Mouse (Mus musculus) embryonic facial prominence, embryonic 14.5 days (tissue): ENCODE results near the gene Gm28048. TPM values are rescaled to one million over a fixed set of nuclear protein-coding genes. Genes with fewer than 3 reads are reported as not detected.

Experiments
- ATAC-seq: fragments of 200-750 bp; cut with Nextera tagmentation; 2 replicates; pipeline ENCODE4 v1.8.0; 2017; ENCODE audit warnings: low read depth, moderate number of reproducible peaks, moderate TSS enrichment
- DNase-seq: peaks from one replicate; pipeline ENCODE4 v3.0.0-alpha.2; 2015; ENCODE audit warnings: low spot score
- H3K27ac ChIP-seq: fragments of 300-500 bp; sonication (generic); replicated peaks from 2 replicates; pipeline ENCODE4 v1.5.1; 2014; ENCODE audit warnings: low read depth, mild to moderate bottlenecking, low read length, moderate library complexity
- H3K27me3 ChIP-seq: fragments of 300-500 bp; sonication (generic); replicated peaks from 2 replicates; pipeline ENCODE4 v1.6.1; 2014; ENCODE audit warnings: low read length; ENCODE audit not compliant: control insufficient read depth, insufficient read depth
- H3K36me3 ChIP-seq: fragments of 300-500 bp; sonication (generic); 2 replicates; pipeline ENCODE4 v1.6.1; 2014; ENCODE audit warnings: low read length, mixed read lengths; ENCODE audit not compliant: control insufficient read depth, insufficient read depth
- H3K4me1 ChIP-seq: fragments of 300-500 bp; sonication (generic); 2 replicates; pipeline ENCODE4 v1.6.1; 2014; ENCODE audit warnings: antibody characterized with exemption, low read length; ENCODE audit not compliant: control insufficient read depth, insufficient read depth
- H3K4me2 ChIP-seq: fragments of 300-500 bp; sonication (generic); 2 replicates; pipeline ENCODE4 v1.6.1; 2014; ENCODE audit warnings: low read depth, mild to moderate bottlenecking, low read length, moderate library complexity, mixed read lengths
- H3K4me3 ChIP-seq: fragments of 300-500 bp; sonication (generic); 2 replicates; pipeline ENCODE4 v1.5.1; 2014; ENCODE audit warnings: low read depth, mild to moderate bottlenecking, low read length
- H3K9ac ChIP-seq: fragments of 300-500 bp; sonication (generic); 2 replicates; pipeline ENCODE4 v1.6.1; 2014; ENCODE audit warnings: low read depth, mild to moderate bottlenecking, low read length, moderate library complexity, mixed read lengths
- H3K9me3 ChIP-seq: fragments of 300-500 bp; sonication (generic); 2 replicates; pipeline ENCODE4 v1.6.1; 2016; ENCODE audit warnings: low read length; ENCODE audit not compliant: control insufficient read depth
- WGBS: fragments of 180-500 bp; shearing (Covaris S2); extraction: QIAGEN DNeasy Blood & Tissue Kit; methylation state at CpG from one replicate; pipeline ENCODE4 v1.1.7; 2014; 5-methylcytosine and 5-hydroxymethylcytosine counted together
- polyA plus RNA-seq: library from polyadenylated mRNA; unstranded; fragments of >200 nt; fragmentation: Nextera tagmentation; extraction: Ambion mirVana; gene quantifications from 2 replicates; pipeline ENCODE4 v1.2.1, GENCODE M21; 2014

Gene Gm28048
- polyA plus RNA-seq, 1 experiment from 2014 or later, result 13.6 TPM

GRCm38 (mm10) chr11:22889224-22889623, 92.7 kb downstream of the Gm28048 start:
- Histone ChIP-seq H3K4me1 (no peaks in the 10 kb centered on the region), H3K27me3 (no peaks in the 10 kb centered on the region), H3K4me2 (no peak overlapping the region), H3K4me3 (no peak overlapping the region), H3K9ac (no peak overlapping the region), H3K27ac (no peak overlapping the region), H3K9me3 (no peaks in the 10 kb centered on the region), H3K36me3 (no peaks in the 10 kb centered on the region)
- DNase-seq (no peak), ATAC-seq (no peak)
- 92% methylated on average over 3 of the region's 3 CpGs for WGBS

- Histone ChIP-seq H3K36me3 (no peaks in the 10 kb centered on the region), H3K27ac (no peak overlapping the region), H3K9ac (no peak overlapping the region), H3K4me2 (no peak overlapping the region), H3K9me3 (no peaks in the 10 kb centered on the region), H3K27me3 (no peaks in the 10 kb centered on the region), H3K4me3 (no peak overlapping the region), H3K4me1 (no peaks in the 10 kb centered on the region)
- WGBS, result 84% methylated on average over 4 of the region's 4 CpGs
- no peak for DNase-seq
- ATAC-seq, result no peak
Observed at GRCm38 (mm10) chr11:22886991-22887390, 94.9 kb downstream of the Gm28048 start.

GRCm38 (mm10) chr11:22885350-22885749, 96.5 kb downstream of the Gm28048 start:
- 91% methylated on average over 1 of the region's 1 CpGs for WGBS
- H3K36me3 ChIP-seq, result no peaks in the 10 kb centered on the region
- no peak overlapping the region for H3K9ac ChIP-seq
- H3K9me3 ChIP-seq, result no peaks in the 10 kb centered on the region
- no peak for DNase-seq
- no peaks in the 10 kb centered on the region for H3K27me3 ChIP-seq
- H3K27ac ChIP-seq, result no peak overlapping the region
- no peak for ATAC-seq
- no peak overlapping the region for H3K4me2 ChIP-seq
- no peaks in the 10 kb centered on the region for H3K4me1 ChIP-seq
- H3K4me3 ChIP-seq, result no peak overlapping the region

- Histone ChIP-seq H3K27me3 (no peaks in the 10 kb centered on the region), H3K4me1 (no peaks in the 10 kb centered on the region), H3K4me3 (no peak overlapping the region), H3K27ac (no peak overlapping the region), H3K9me3 (no peaks in the 10 kb centered on the region), H3K36me3 (no peaks in the 10 kb centered on the region), H3K4me2 (no peak overlapping the region), H3K9ac (no peak overlapping the region)
- no peak for ATAC-seq
- no peak for DNase-seq
- WGBS, result 77% methylated on average over 2 of the region's 2 CpGs
Observed at GRCm38 (mm10) chr11:22883676-22884075, 98.2 kb downstream of the Gm28048 start.

- H3K27ac ChIP-seq, result no peak overlapping the region
- ATAC-seq (no peak), DNase-seq (no peak)
- H3K4me1 ChIP-seq, result no peaks in the 10 kb centered on the region
- no peaks in the 10 kb centered on the region for H3K27me3 ChIP-seq
- no peaks in the 10 kb centered on the region for H3K36me3 ChIP-seq
- no peak overlapping the region for H3K9ac ChIP-seq
- H3K4me2 ChIP-seq, result no peak overlapping the region
- no peak overlapping the region for H3K4me3 ChIP-seq
- H3K9me3 ChIP-seq, result no peaks in the 10 kb centered on the region
Observed at GRCm38 (mm10) chr11:22882926-22883325, 99.0 kb downstream of the Gm28048 start.

GRCm38 (mm10) chr11:22880383-22881172, 101.3 kb downstream of the Gm28048 start:
- DNase-seq (no peak), ATAC-seq (no peak)
- WGBS, result 67% methylated on average over 3 of the region's 3 CpGs
- H3K9ac ChIP-seq, result no peak overlapping the region
- no peaks in the 10 kb centered on the region for H3K27me3 ChIP-seq
- no peaks in the 10 kb centered on the region for H3K9me3 ChIP-seq
- H3K27ac ChIP-seq, result no peak overlapping the region
- H3K4me3 ChIP-seq, result no peak overlapping the region
- H3K4me2 ChIP-seq, result no peak overlapping the region
- no peaks in the 10 kb centered on the region; the same call in 1 of the 2 replicates for H3K4me1 ChIP-seq
- no peaks in the 10 kb centered on the region for H3K36me3 ChIP-seq

GRCm38 (mm10) chr11:22879645-22880044, 102.2 kb downstream of the Gm28048 start:
- ATAC-seq (no peak), DNase-seq (no peak)
- Histone ChIP-seq H3K4me3 (no peak overlapping the region), H3K9me3 (no peaks in the 10 kb centered on the region), H3K36me3 (no peaks in the 10 kb centered on the region), H3K4me1 (peaks cover 4% of the 10 kb centered on the region; the same call in 1 of the 2 replicates), H3K27me3 (no peaks in the 10 kb centered on the region), H3K4me2 (no peak overlapping the region), H3K9ac (no peak overlapping the region), H3K27ac (no peak overlapping the region)
- WGBS, result 76% methylated on average over 4 of the region's 4 CpGs

GRCm38 (mm10) chr11:22876680-22877330, 105.1 kb downstream of the Gm28048 start:
- Histone ChIP-seq H3K4me1 (peaks cover 17% of the 10 kb centered on the region; the same call in 1 of the 2 replicates), H3K9me3 (no peaks in the 10 kb centered on the region), H3K4me3 (no peak overlapping the region), H3K36me3 (no peaks in the 10 kb centered on the region), H3K4me2 (no peak overlapping the region), H3K9ac (no peak overlapping the region), H3K27me3 (no peaks in the 10 kb centered on the region), H3K27ac (no peak overlapping the region)
- DNase-seq (no peak), ATAC-seq (no peak)
- WGBS, result 81% methylated on average over 3 of the region's 3 CpGs
